Mouse (Mus musculus): ENCODE results near the gene Fam78a. TPM values are rescaled to one million over a fixed set of nuclear protein-coding genes. Genes with fewer than 3 reads are reported as not detected.
A peak's percentile ranks its signal among the peaks of the same experiment; 100 is the strongest.

Fam78a gene
- total RNA-seq, 2 experiments from 2014 or later, result 9.5 to 20.5 TPM

DNA sequence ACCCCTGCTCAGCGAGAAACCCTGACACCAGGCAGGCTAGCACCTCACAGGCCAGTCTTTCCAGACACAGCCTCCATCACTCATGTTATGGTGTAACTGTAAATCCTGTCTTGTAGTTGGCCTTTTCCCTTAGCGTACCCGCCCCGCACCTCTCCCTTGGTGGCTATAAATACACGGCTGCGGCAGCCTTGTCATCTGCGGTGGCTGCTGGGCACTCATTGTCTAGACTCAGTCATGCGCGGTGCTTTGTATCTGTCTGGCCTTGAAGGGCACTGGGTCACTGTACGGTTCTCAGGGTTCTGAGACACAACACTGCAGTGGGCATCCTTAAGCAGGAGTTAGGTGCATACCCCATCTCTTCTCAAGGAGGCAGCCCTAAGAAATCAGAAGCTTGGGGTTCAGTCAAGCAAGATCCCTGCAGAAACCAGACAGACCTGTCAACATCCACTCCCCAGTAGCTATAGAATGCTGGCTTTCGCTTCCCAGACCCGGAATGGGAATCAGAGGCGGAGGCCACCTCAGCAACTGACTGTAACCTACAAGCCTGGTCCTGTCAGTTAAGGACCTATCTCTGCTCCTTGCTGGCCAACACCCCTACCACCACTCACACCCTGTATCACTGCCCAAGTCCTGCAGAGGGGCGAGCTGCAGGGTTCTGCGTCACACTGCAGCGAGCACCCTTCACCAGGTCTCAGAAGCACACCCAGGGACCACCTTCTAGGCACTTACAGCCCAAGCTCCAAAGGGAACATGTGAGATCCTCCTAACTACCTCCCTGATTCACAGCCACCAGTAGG is 20.7 kb upstream of the Fam78a start:
- no peak for DNase-seq
- intact Hi-C loops (cut with DNase I; ENCODE audit: low total_unique reads), result no loop called here

DNA sequence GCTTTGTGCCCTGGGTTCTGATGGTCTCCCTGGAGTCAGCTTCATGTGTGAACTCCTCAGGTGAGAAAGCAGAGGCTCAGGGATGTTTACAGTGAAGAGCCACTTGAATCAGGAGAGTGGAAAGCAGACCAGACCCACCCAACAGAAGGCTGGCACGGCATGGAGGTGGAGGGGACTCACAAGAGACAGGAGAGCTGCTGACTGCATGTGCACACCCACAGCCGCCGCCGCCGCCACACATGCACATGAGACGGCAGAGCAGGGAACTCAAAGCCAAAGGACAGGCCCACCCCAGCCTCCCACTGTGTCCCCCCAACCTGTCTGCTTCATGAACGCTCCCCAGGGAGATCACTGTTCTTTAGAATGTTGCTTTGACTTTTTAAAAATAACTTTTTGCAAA is 19.5 kb upstream of the Fam78a start:
- intact Hi-C loops (cut with DNase I; ENCODE audit: low total_unique reads), result no loop called here
- DNase-seq, result no peak

DNA sequence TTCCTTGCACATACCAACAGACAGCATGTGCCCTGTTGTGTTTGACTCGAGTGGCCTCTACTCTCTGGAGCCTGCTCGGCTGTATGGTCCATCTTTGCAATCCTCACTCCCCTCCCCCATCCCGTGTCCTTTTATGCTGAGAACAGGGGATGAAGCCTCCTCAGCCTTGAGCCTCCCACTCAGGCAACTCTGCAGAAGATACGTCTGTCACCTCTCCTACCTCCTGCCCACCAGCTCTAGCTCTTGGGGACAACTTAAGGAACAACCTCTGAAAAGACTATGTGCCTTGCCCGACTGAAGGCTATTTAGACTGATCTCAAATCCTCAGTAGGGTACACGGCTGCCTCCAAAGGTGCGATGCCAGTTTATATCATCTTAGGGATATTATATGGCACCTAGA is 18.9 kb upstream of the Fam78a start:
- no peak for DNase-seq
- intact Hi-C loops (cut with DNase I; ENCODE audit: low total_unique reads), result no loop called here

DNA sequence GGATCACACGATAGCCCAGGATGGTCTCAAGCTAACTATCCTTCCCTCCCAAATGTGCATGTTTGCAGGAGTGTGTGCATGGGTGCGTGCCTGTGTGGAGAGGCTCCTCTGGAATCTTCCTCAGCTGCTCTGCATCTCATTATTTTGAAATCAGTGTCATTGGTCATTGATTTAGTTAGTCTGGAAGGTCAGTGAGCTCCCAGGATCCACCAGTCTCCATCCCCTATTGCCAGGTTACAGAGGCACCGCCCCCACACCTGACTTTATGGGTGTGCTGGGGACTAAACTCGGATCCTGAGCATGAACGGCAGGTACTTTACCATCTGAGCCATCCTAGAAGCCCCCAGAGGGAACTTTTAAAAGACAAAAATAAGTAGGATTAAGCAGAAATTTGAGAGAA is 18.3 kb upstream of the Fam78a start:
- intact Hi-C loops (cut with DNase I; ENCODE audit: low total_unique reads), result no loop called here
- no peak for DNase-seq

DNA sequence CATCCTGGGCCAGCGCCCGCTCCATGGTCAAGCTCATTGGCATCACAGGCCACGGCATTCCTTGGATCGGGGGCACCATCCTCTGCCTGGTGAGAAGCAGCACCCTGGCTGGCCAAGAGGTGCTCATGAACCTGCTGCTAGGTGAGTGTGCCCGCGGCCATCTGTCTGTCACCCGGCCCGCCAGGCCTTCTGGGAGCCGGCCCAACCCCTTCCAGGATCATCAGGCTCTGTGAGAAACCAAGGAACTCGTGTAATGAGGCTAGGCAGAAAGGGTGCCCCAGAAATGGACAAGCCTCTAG is 11.4 kb upstream of the Fam78a start:
- intact Hi-C loops (cut with DNase I; ENCODE audit: low total_unique reads), result no loop called here
- peak; percentile 57 for DNase-seq

DNA sequence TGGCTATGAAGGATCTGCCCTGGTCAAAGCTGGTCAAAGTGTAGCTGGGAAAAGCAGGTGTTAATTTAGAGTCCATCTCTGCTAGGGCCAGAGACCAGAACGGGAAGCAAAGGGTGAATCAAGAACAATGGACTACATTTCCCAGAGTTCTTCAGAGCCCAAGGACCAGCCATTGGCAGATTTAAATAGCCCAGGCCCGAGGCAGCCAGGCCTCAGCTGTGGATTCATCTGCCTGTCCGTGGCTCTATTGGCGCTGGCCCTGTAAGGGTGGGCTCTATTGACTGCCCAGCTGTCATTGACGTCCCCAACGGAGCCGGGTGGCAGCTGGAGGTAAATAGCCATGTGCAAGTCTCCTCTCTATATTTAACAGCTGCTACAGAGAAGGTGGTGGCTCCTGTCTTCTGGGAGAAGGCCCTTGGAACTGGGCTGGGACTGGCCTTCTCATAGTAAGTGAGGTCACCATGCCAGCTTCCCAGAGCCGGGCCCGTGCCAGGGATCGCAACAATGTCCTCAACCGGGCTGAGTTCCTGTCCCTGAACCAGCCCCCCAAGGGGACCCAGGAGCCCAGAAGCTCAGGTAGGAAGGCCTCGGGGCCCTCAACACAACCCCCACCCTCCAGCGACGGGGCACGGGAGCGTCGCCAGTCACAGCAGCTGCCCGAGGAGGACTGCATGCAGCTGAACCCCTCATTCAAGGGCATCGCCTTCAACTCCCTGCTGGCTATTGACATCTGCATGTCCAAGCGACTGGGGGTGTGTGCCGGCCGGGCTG is 10.9 kb upstream of the Fam78a start, which contains the start of gene Plpp7:
Gene Plpp7 (plus strand): TSS at position 178 of the 771 bp plus-strand sequence.
- peak; percentile 86 for DNase-seq
- intact Hi-C loops (cut with DNase I; ENCODE audit: low total_unique reads), result no loop called here

DNA sequence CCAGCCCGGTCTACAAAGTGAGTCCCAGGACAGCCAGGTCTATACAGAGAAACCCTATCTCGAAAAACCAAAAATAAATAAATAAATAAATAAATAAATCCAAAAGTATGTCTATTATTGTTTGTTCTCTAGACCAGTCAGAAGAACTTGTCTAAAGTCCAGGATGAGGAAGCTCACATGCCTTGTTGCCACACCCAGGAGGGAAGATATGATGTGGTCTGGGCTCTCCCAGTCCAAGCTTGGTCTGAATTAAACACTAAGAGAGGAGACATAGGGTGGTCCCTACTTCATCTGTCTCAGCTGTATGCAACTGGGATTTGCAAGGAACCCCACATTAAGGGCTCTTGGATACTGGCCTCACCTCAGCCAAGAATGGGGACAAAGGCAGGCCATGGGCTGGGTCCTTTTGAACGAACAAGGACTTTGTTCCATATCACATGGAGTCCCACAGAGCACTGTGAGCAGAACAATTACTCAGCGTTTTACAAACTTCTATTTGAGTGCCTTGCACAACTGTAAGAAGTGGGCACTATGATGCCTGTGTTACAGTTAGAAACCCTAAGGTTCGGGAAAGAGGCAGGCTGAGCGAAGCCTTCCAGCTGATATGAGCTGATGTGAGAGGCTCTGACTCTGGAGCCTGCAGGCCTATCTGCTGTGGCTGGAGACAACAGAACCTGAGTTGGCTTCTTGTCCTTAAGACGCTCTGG is 9.5 kb upstream of the Fam78a start:
- DNase-seq, result no peak
- intact Hi-C loops (cut with DNase I; ENCODE audit: low total_unique reads), result no loop called here

DNA sequence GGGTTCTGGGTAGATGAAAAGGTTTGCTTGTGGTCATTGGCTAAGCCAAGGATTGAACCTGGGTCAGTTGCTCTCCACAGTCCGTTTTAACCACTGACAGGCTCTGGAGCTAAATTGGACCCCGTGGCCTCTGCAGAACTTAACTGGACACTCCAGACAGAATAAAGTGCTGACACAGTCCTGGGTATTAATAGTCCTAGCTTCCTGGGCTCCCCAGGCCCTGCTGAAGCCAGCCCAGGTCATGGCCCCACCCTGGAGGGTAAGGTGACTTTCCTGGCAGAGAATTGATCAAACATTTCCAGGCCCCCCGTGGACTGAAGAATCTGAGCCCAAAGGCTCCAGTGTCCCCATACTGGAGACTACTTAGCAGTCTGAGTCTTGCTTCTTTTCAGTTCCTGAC is 7.3 kb upstream of the Fam78a start:
- DNase-seq, result peak; percentile 54
- intact Hi-C loops (cut with DNase I; ENCODE audit: low total_unique reads), result no loop called here

DNA sequence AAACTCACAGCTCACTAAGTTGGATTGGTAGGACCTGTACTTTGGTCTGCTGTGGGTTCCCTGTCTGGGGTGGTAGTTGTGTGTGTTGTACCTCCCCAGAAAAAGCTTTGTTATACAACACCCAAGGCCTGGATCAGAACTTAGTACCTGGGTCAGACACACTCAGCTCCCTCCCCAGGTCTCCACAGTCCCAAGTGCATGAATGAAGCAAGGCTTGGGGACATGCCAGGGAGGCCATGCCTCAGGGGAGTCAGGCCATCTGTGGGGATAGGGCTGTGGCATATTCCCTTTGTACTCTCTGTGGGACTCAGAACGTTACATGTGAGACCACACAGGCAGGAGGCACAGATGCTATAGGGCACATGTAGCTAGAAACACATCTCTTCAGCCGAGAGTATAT is 5.5 kb upstream of the Fam78a start:
- no peak for DNase-seq
- intact Hi-C loops (cut with DNase I; ENCODE audit: low total_unique reads), result no loop called here

DNA sequence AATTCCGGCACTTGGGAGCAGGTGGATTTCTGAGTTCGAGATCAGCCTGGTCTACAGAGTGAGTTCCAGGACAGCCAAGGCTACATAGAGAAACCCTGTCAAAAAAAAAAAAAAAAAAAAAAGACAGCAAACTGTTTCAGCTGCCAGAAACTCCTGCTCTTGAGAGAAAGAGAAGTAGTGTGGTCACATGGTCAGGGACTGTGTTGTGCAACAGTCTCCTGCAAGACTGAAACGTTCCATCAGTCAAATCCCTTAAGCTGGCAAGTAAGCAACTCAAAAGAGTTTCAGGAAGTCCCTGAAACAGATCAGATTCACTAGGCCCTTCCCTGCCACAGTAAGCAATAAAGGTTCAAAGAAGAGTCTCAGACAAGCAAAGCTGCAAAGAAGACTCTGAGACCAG is 4.9 kb upstream of the Fam78a start:
- intact Hi-C loops (cut with DNase I; ENCODE audit: low total_unique reads), result loop anchor here (5.0 kb wide), 1 partner anchor 43 kb away; no protein-coding TSS in a partner anchor

DNA sequence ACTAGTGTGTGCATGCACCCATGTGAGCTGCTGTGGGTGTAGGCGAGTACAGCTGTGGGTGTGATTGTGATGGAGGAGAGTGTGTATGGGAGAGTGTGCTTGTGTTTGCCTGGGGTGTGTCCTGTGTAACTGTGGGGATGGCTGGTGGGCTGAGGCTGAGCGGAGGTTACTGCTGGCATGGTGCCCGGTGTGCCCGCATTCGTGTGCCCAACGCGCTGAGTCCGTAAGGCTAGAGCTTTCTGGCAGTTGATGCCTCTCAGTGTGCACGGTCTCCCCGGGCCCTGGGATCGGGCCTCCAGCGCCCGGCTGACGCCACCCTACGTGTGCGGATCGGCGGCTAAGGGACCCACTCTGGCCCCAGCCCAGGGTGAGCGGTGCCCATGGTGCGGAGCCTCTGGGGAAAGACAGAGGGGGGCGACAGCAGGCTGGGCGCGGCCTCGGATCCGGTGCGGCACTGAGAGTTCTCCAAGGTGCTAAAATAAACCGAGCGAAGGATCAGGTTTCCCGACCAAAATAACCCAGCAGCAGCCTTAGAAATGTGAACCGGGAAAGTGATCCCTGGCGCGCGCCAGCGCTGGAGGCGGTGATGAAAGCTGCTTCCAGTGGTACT is 3.8 kb upstream of the Fam78a start:
- peak; percentile 82 for DNase-seq

More for the DNA sequence above, 4.9 kb upstream of the Fam78a start:
- no peak for DNase-seq

DNA sequence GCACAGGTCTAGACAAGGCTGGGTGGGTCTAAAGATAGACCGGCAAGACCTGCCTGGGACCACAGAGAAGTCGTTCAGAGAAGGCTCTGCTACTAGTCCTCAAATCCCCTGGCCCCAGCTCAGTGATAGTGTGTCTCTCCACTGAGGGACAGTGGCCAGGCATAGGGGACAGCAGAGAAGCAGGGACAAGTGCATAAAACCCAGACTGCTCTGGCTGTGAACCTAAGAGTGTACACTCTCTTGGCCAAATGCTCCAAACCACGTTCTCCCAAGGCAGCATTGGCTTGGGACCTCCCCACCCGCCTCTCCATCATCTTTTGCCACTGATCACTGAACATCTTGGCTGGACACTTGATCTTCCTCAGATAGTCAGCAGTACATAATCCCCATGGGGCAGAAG is 2.9 kb upstream of the Fam78a start:
- intact Hi-C loops (cut with DNase I; ENCODE audit: low total_unique reads), result loop anchor here (5.0 kb wide), 1 partner anchor 45 kb away; no protein-coding TSS in a partner anchor
- peak; percentile 27 for DNase-seq

More for the DNA sequence above, 3.8 kb upstream of the Fam78a start:
- intact Hi-C loops (cut with DNase I; ENCODE audit: low total_unique reads), result loop anchor here (5.0 kb wide), 1 partner anchor 44 kb away; no protein-coding TSS in a partner anchor

DNA sequence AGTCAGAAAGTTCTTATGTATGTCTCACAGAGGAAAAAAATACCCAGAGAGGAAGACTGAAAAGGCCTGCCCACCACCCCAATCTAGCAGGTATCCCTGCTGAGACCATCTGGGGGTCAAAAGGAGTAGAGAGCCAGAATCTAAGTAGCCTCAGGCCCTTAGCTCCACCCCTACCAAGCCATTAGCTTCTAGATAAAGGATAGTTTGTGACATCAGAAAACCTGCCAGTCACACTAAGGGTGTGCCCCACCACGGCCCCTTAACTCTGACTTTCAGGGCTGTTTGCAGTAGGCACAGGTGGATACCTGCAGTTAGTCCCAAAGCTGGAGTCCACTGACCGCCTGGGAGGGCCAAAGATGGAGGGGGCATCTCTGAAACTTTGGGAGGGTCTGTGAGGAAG is 574 bp upstream of the Fam78a start:
- no peak for DNase-seq
- intact Hi-C loops (cut with DNase I; ENCODE audit: low total_unique reads), result loop anchor here (5.0 kb wide), 1 partner anchor 47 kb away; no protein-coding TSS in a partner anchor

DNA sequence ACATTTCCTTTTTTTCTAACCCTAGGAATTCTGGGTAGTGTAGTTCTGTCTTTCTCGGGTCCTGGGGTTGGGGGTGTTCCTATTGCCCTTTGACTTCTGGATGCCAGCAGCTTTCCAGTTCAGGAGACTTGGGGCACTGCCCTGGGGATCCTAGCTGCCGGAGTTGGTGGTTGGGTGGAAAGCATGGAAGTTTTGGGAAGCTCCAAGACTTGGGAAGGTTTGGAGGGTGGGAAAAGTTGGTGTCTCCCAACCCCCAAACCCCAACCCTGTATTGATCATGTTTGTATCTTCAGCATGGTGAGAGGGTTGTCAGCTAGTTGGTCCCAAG is 179 bp upstream of the Fam78a start:
- no peak for DNase-seq
- intact Hi-C loops (cut with DNase I; ENCODE audit: low total_unique reads), result loop anchor here (5.0 kb wide), 1 partner anchor 47 kb away; no protein-coding TSS in a partner anchor

DNA sequence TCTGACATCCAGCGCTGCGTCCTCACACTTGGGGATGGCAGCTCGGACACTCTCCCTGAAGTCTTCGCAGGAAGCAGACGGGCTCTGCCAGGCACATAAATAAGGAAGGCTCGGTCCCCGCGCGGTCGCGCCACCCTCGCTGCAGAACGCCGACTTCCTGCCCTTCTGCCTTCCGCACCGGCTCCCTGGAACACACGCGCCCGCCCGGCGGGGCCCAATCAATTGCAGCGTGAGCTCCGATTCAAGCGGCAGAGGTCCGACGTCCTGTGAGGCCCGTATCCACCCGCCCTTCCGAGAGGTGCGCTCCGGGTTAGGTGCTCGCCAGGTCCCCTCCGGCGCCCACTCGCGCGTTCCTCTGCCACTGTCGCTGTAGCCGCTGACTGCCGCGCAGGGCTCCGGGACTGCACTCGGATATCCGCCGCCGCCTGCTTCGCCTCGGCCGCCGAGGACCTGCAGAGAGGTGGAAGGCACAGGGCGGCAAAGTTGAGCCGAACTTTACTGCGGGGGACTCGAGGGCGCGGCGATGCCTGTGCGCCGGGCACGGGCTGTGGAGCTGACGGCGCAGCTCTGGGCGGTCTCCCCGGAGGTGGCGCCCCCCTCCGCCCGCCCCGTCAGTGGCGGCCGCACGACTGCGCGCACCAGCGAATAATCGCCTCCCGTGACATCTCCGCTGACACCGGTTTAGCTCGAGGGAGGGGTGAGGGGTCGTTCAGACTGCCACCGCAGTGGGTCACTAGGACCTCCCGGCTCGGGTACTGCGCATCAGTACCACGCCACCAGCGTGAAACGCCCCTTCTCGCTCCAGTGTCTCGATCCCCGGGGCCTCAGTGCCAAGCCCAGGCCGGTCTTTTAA is 1.3 kb downstream of the Fam78a start:
- DNase-seq, result peak; percentile 54
- intact Hi-C loops (cut with DNase I; ENCODE audit: low total_unique reads), result no loop called here

DNA sequence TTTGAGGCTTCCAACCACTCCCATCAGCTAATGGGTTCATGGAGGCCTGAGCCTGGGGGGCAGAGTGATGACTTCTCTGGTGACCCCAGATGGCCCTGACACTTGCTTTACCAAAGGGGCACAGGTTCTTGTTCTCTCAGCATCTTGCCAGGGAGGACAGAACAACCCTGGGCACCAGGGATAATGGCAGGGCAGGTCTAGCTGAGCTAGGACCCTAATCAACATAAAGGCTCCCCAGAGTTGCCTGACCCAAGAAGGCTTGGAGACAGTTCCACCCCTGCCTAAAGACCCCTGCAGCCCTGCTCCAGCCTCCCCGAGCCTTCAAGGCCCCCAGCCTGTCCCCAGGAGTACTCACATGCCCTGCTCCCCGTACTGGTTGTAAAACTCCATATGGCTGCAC is 2.4 kb downstream of the Fam78a start:
- DNase-seq, result no peak
- intact Hi-C loops (cut with DNase I; ENCODE audit: low total_unique reads), result no loop called here

DNA sequence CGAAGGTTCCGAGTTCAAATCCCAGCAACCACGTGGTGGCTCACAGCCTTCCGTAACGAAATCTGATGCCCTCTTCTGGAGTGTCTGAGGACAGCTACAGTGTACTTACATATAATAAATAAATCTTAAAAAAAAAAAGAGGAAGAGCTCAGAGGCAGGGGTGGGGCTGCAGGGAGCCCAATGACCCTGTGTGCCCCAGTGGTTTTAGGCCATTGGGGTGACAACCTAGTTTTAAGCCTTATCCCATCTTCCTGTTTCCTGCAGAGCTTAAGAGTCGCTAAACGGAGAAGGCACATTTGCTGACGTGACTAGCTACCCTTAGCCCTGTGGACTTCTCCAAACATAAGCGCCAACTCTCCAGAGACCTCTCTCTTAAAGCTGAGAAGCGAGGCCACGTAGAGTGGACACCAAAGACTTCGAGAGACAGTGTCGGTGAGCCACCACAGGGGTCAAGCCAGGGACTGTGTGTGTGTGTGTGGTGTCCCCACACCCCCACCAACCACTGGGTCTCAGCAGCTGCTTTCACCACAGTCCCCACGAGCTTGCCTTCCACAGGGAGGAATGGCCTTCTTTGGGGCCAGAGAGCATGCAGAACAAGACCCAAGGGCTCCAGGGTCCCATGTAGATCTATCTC is 3.2 kb downstream of the Fam78a start:
- intact Hi-C loops (cut with DNase I; ENCODE audit: low total_unique reads), result no loop called here
- DNase-seq, result no peak

DNA sequence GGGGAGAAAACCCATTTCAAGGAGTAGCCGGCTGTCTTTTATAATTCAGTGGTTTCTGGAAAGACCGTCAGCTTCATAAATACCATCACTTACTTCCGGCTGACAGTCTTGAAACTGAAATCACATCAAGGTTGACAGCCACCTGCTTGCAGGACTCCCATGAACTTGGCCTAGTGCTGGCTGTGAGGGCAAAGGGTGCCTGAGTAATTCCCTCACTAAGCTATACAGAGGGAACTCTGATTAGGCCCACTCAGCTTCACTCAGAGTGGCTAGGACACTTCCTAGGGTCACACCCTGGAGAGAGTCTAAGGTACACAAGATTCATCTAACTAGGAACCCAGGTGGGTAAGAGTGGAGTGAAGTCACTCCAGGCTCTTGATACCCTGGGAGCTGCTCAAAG is 4.0 kb downstream of the Fam78a start:
- intact Hi-C loops (cut with DNase I; ENCODE audit: low total_unique reads), result no loop called here
- DNase-seq, result no peak

Measured in gastrocnemius, postnatal 14 days (tissue).